Mouse (Mus musculus): ENCODE results near the gene Ppara. TPM values are rescaled to one million over a fixed set of nuclear protein-coding genes. Genes with fewer than 3 reads are reported as not detected.

Gene Ppara
- total RNA-seq, 1 experiment from 2014 or later: 84.9 TPM

- no peak for DNase-seq
These were observed 29.7 kb upstream of the Ppara start for GRCm38 (mm10) chr15:85705013-85705528.

GRCm38 (mm10) chr15:85705566-85706332 lies 29.0 kb upstream of the Ppara start:
- DNase-seq: peak; percentile 84

GRCm38 (mm10) chr15:85706527-85706926 lies 28.3 kb upstream of the Ppara start:
- peak; percentile 36 for DNase-seq

GRCm38 (mm10) chr15:85707017-85707416 lies 27.8 kb upstream of the Ppara start:
- DNase-seq: peak; percentile 31

- DNase-seq: no peak
These were observed 27.2 kb upstream of the Ppara start for GRCm38 (mm10) chr15:85707458-85708030.

GRCm38 (mm10) chr15:85708217-85708616 lies 26.6 kb upstream of the Ppara start:
- no peak for DNase-seq

GRCm38 (mm10) chr15:85708843-85709242 lies 25.9 kb upstream of the Ppara start:
- DNase-seq: peak; percentile 54

GRCm38 (mm10) chr15:85709268-85709973 lies 25.4 kb upstream of the Ppara start:
- peak; percentile 94 for DNase-seq

- DNase-seq: peak; percentile 91
These were observed 24.6 kb upstream of the Ppara start for GRCm38 (mm10) chr15:85710179-85710578.

- no peak for DNase-seq
These were observed 23.9 kb upstream of the Ppara start for GRCm38 (mm10) chr15:85710641-85711580.

- DNase-seq: peak; percentile 49
These were observed 22.1 kb upstream of the Ppara start for GRCm38 (mm10) chr15:85712565-85713168.

- DNase-seq: no peak
These were observed 21.4 kb upstream of the Ppara start for GRCm38 (mm10) chr15:85713417-85713816.

GRCm38 (mm10) chr15:85715059-85715458 lies 19.7 kb upstream of the Ppara start:
- no peak for DNase-seq

- peak; percentile 90 for DNase-seq
These were observed 18.7 kb upstream of the Ppara start for GRCm38 (mm10) chr15:85716045-85716444.

- no peak for DNase-seq
These were observed 18.2 kb upstream of the Ppara start for GRCm38 (mm10) chr15:85716591-85716990.

- DNase-seq: peak; percentile 53
These were observed 17.8 kb upstream of the Ppara start for GRCm38 (mm10) chr15:85717008-85717407.

- peak; percentile 86 for DNase-seq
These were observed 17.0 kb upstream of the Ppara start for GRCm38 (mm10) chr15:85717800-85718199.

GRCm38 (mm10) chr15:85719017-85719416 lies 15.8 kb upstream of the Ppara start:
- DNase-seq: no peak

GRCm38 (mm10) chr15:85720366-85720841 lies 14.4 kb upstream of the Ppara start:
- peak; percentile 71 for DNase-seq

- DNase-seq: peak; percentile 92
These were observed 10.3 kb upstream of the Ppara start for GRCm38 (mm10) chr15:85724271-85725165.
